Mouse (Mus musculus) limb, embryonic 12.5 days (tissue): Measurements from ENCODE around the gene Gpi1. TPM values are rescaled to one million over a fixed set of nuclear protein-coding genes. Genes with fewer than 3 reads are reported as not detected.

Source experiments
- polyA plus RNA-seq: library from polyadenylated mRNA; unstranded; fragments of >200 nt; fragmentation: Nextera tagmentation; extraction: Ambion mirVana; gene quantifications from 2 replicates; pipeline ENCODE4 v1.2.1, GENCODE M21; 2016

Gpi1 gene
- polyA plus RNA-seq, 1 experiment from 2014 or later: 262 TPM

Other genes with a start within 250 kb of the Gpi1 start
- not detected in 2 replicates for gene Scgb2b27, start 216.4 kb downstream of the Gpi1 start, polyA plus RNA-seq
- gene Scgb1b27, start 208.9 kb downstream of the Gpi1 start, polyA plus RNA-seq: not detected in 2 replicates
- gene Scgb1b30, start 134.9 kb downstream of the Gpi1 start, polyA plus RNA-seq: not detected in 2 replicates
- 8.4 and 8.8 TPM in 2 replicates for gene Wtip, start 97.1 kb downstream of the Gpi1 start, polyA plus RNA-seq
- 275 and 276 TPM in 2 replicates for gene Uba2, start 60.7 kb downstream of the Gpi1 start, polyA plus RNA-seq
- gene Pdcd2l, start 33.7 kb downstream of the Gpi1 start, polyA plus RNA-seq: 72.2 and 75.0 TPM in 2 replicates
- gene Gm6096, start 20.7 kb upstream of the Gpi1 start, polyA plus RNA-seq: 0.89 TPM in 1 of 2 replicates, not detected in the other
- gene 4931406P16Rik, start 83.2 kb upstream of the Gpi1 start, polyA plus RNA-seq: 27.8 and 30.8 TPM in 2 replicates
- 116 and 124 TPM in 2 replicates for gene Lsm14a, start 163.0 kb upstream of the Gpi1 start, polyA plus RNA-seq